Comparison of ENCODE assay signal across 11 mouse cellular contexts in genomic region chr1:43338096-43338915, GRCm38 (mm10).
DNase-seq lines count a peak whose midpoint lies in the region; ATAC-seq and TF ChIP-seq lines count a peak whose summit lies in the region.
"Had no signal": no experiment of that assay in that cellular context is flagged by ENCODE, and none has a peak within 500 bp of the region (broad histone marks: within the 10 kb centered on the region; RNA-seq: fewer than 3 reads in every experiment).

No protein-coding gene starts in this region.

- peaks cover 16% of the 10 kb centered on the region for H3K4me1 ChIP-seq in heart, embryonic 13.5 days
- peaks cover 8% of the 10 kb centered on the region for H3K4me1 ChIP-seq in heart, embryonic 12.5 days (replicated peaks)
- no peaks in the 10 kb centered on the region for H3K4me1 ChIP-seq in lung, postnatal 0 days (ENCODE audit: insufficient read depth, low read depth, low read length)
- peaks cover 7% of the 10 kb centered on the region for H3K4me1 ChIP-seq in lung, adult 2 months (ENCODE audit: control insufficient read depth, insufficient read depth, low read length)
- H3K4me1 ChIP-seq in stomach, embryonic 16.5 days (ENCODE audit: control insufficient read depth, insufficient read depth, low read length): no peaks in the 10 kb centered on the region

- H3K27me3 ChIP-seq in heart, embryonic 13.5 days (replicated peaks): no peaks in the 10 kb centered on the region
- H3K27me3 ChIP-seq in heart, embryonic 12.5 days (replicated peaks): no peaks in the 10 kb centered on the region
- H3K27me3 ChIP-seq in lung, postnatal 0 days (replicated peaks; ENCODE audit: insufficient read depth, low read length): no peaks in the 10 kb centered on the region
- H3K27me3 ChIP-seq in stomach, embryonic 16.5 days (ENCODE audit: control insufficient read depth, insufficient read depth, low read length): no peaks in the 10 kb centered on the region

- H3K36me3 ChIP-seq in heart, embryonic 13.5 days: no peaks in the 10 kb centered on the region
- no peaks in the 10 kb centered on the region for H3K36me3 ChIP-seq in heart, embryonic 12.5 days
- H3K36me3 ChIP-seq in lung, postnatal 0 days (ENCODE audit: insufficient read depth, low read length): no peaks in the 10 kb centered on the region
- H3K36me3 ChIP-seq in stomach, embryonic 16.5 days (ENCODE audit: control insufficient read depth, insufficient read depth, low read length): no peaks in the 10 kb centered on the region

- WGBS in heart, embryonic 13.5 days: 69% methylated on average over 6 of the region's 6 CpGs
- 73% methylated on average over 6 of the region's 6 CpGs for WGBS in heart, embryonic 12.5 days
- 54% methylated on average over 6 of the region's 6 CpGs for WGBS in lung, postnatal 0 days
- 55% methylated on average over 6 of the region's 6 CpGs for WGBS in lung, adult 2 months
- 42% methylated on average over 6 of the region's 6 CpGs for WGBS in stomach, embryonic 16.5 days

- TF ChIP-seq EP300 in lung, postnatal 0 days (IDR thresholded peaks at IDR 0.05): no peak

- H3K9ac ChIP-seq in heart, embryonic 13.5 days: no peak overlapping the region
- H3K9ac ChIP-seq in heart, embryonic 12.5 days: no peak overlapping the region
- no peak overlapping the region for H3K9ac ChIP-seq in lung, postnatal 0 days (replicated peaks; ENCODE audit: low read depth)
- H3K9ac ChIP-seq in stomach, embryonic 16.5 days (ENCODE audit: low read length): no peak overlapping the region

- TF ChIP-seq CTCF in lung, postnatal 0 days (IDR thresholded peaks at IDR 0.05): no peak
- no peak for TF ChIP-seq CTCF in lung, adult 2 months (IDR thresholded peaks at IDR 0.05; ENCODE audit: insufficient read depth, low read length)

- H3K4me3 ChIP-seq in heart, embryonic 13.5 days: no peak overlapping the region
- no peak overlapping the region for H3K4me3 ChIP-seq in heart, embryonic 12.5 days
- H3K4me3 ChIP-seq in lung, postnatal 0 days (ENCODE audit: low read depth, low read length): no peak overlapping the region
- H3K4me3 ChIP-seq in lung, adult 2 months (replicated peaks; ENCODE audit: extremely low read depth, low read depth, low read length): no peak overlapping the region
- no peak overlapping the region for H3K4me3 ChIP-seq in stomach, embryonic 16.5 days (replicated peaks; ENCODE audit: low read length)

- H3K27ac ChIP-seq in heart, embryonic 13.5 days (replicated peaks): peak overlapping the region; percentile 58
- no peak overlapping the region for H3K27ac ChIP-seq in heart, embryonic 12.5 days (ENCODE audit: poor library complexity, severe bottlenecking)
- H3K27ac ChIP-seq in lung, postnatal 0 days (ENCODE audit: low read length): peak overlapping the region; percentile 2; the same call in 1 of the 2 replicates
- H3K27ac ChIP-seq in stomach, embryonic 16.5 days (ENCODE audit: low read length): peak overlapping the region; percentile 64

- ATAC-seq in heart, embryonic 13.5 days (ENCODE audit: extremely low read depth, insufficient number of reproducible peaks, low FRiP score, low TSS enrichment): no peak
- ATAC-seq in heart, embryonic 12.5 days (ENCODE audit: insufficient number of reproducible peaks, low FRiP score): no peak
- ATAC-seq in lung, postnatal 0 days: peak; percentile 42; the same call in 1 of the 2 replicates
- ATAC-seq in stomach, embryonic 16.5 days (ENCODE audit: insufficient read depth, low FRiP score): peak; percentile 23; the same call in 1 of the 2 replicates

- DNase-seq in lung, postnatal 0 days (ENCODE audit: low spot score): peak; percentile 53
- DNase-seq in lung, adult 2 months: no peak
- DNase-seq in heart, postnatal 10 days: peak; percentile 38 to 40
- DNase-seq in left cerebral cortex, postnatal 25 days (ENCODE audit: low spot score in 2 of 2): no peak
- DNase-seq in urinary bladder, adult 18-20 months (ENCODE audit: low spot score in 2 of 2): no peak
- DNase-seq: cerebellum, adult 11 months; thymus, postnatal 14 days had no signal

- no peak overlapping the region for H3K4me2 ChIP-seq in heart, embryonic 13.5 days
- H3K4me2 ChIP-seq in heart, embryonic 12.5 days: no peak overlapping the region
- H3K4me2 ChIP-seq in lung, postnatal 0 days (replicated peaks; ENCODE audit: low read depth, low read length): no peak overlapping the region
- H3K4me2 ChIP-seq in stomach, embryonic 16.5 days (ENCODE audit: low read depth, low read length): no peak overlapping the region
- H3K4me2 ChIP-seq: liver, embryonic 11.5 days had no signal

- intact Hi-C loops in heart, postnatal 10 days (cut with DNase I): loop anchor here (2.0 kb wide), 1 partner anchor 108 kb away; no protein-coding TSS in a partner anchor
- intact Hi-C loops in left cerebral cortex, postnatal 25 days (cut with DNase I): no loop called here

- no peak for TF ChIP-seq POLR2A in lung, adult 2 months (IDR thresholded peaks at IDR 0.05; ENCODE audit: borderline replicate concordance, extremely low read depth, low read depth, low read length)

- H3K9me3 ChIP-seq in heart, embryonic 13.5 days: peaks cover 7% of the 10 kb centered on the region
- peaks cover 7% of the 10 kb centered on the region for H3K9me3 ChIP-seq in heart, embryonic 12.5 days (replicated peaks)
- H3K9me3 ChIP-seq in lung, postnatal 0 days (ENCODE audit: low read length): no peaks in the 10 kb centered on the region
- H3K9me3 ChIP-seq in stomach, embryonic 16.5 days (replicated peaks; ENCODE audit: control insufficient read depth, low read length): peaks cover 4% of the 10 kb centered on the region; the same call in 1 of the 2 replicates

Comparison
In these comparisons a context has a peak if more than half of its experiments do, and no peak if none do; other contexts are left out.
1. DNase-seq: peak in lung, postnatal 0 days (single experiment) and heart, postnatal 10 days (2 of 2); none in lung, adult 2 months (single experiment), left cerebral cortex, postnatal 25 days (0 of 2) and urinary bladder, adult 18-20 months (0 of 2).
2. ATAC-seq: peak in lung, postnatal 0 days (single experiment) and stomach, embryonic 16.5 days (single experiment); none in heart, embryonic 13.5 days (single experiment) and heart, embryonic 12.5 days (single experiment).